Mouse (Mus musculus): ENCODE results near the gene Cpsf6. TPM values are rescaled to one million over a fixed set of nuclear protein-coding genes. Genes with fewer than 3 reads are reported as not detected.

Gene Cpsf6
- polyA plus RNA-seq, 1 experiment: 36.6 TPM

GRCm38 (mm10) chr10:117416095-117416494 lies 36.3 kb upstream of the Cpsf6 start:
- no peak for TF ChIP-seq CTCF (IDR thresholded peaks at IDR 0.05; ENCODE audit: control insufficient read depth, insufficient read depth, insufficient read length)
- TF ChIP-seq CEBPB (IDR thresholded peaks at IDR 0.05; ENCODE audit: low read depth): no peak
- no peak for TF ChIP-seq FOSL1 (IDR thresholded peaks at IDR 0.05; ENCODE audit: insufficient read depth, low read length, poor library complexity, severe bottlenecking)
- no peak for TF ChIP-seq MYOD1 (IDR thresholded peaks at IDR 0.05; ENCODE audit: control insufficient read depth, insufficient read length, low read depth)
- TF ChIP-seq USF1 (IDR thresholded peaks at IDR 0.05; ENCODE audit: low read depth): no peak
- TF ChIP-seq MAX (IDR thresholded peaks at IDR 0.05): no peak
- TF ChIP-seq MYOG (IDR thresholded peaks at IDR 0.05; ENCODE audit: control insufficient read depth, extremely low read depth, insufficient read length): no peak
- no peak overlapping the region for H3K4me3 ChIP-seq (ENCODE audit: insufficient read depth, poor library complexity, severe bottlenecking)
- no peaks in the 10 kb centered on the region for H3K79me3 ChIP-seq (ENCODE audit: low read depth)
- no peaks in the 10 kb centered on the region for H3K36me3 ChIP-seq (ENCODE audit: control insufficient read depth, insufficient read depth)
- H3K79me2 ChIP-seq (ENCODE audit: control insufficient read depth, insufficient read depth): no peaks in the 10 kb centered on the region
- no peak overlapping the region for H3ac ChIP-seq (ENCODE audit: control insufficient read depth, insufficient read length, low read depth)
- H3K27me3 ChIP-seq (ENCODE audit: control insufficient read depth, insufficient read depth, insufficient read length): no peaks in the 10 kb centered on the region

DNA sequence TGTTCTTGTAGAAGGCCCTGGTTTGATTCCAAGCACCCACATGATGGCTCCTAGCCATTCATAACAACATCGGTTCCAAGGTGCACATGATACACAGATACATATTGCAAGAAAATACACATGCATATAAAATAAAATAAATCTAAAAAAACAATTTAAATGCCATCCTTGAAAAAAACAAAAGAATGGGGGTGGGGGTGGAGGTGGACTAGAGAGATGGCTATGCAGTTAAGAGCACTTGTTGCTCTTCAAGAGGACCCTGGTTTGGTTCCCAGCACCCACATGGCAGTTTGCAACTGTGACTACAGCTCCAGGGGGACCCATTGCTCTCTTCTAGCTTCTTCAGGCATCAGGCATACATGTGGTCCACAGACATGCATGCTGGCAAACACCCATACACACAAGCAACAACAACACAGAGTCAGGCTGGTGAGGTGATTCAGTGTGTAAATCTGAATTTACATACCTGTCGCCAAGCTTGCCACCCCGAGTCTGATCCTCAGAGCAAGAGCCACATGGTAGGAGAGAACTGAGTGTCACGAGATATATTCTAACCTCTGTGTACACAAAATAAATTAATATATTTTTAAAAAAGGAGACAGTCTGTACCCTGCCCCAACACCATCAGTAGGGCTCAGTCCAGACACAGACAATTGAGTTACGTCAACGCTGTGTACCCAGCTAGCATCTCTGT lies 35.7 kb upstream of the Cpsf6 start:
- no peaks in the 10 kb centered on the region for H3K27me3 ChIP-seq (ENCODE audit: control insufficient read depth, insufficient read depth, insufficient read length)
- H3K36me3 ChIP-seq (ENCODE audit: control insufficient read depth, insufficient read depth): no peaks in the 10 kb centered on the region
- H3K79me2 ChIP-seq (ENCODE audit: control insufficient read depth, insufficient read depth): no peaks in the 10 kb centered on the region
- no peaks in the 10 kb centered on the region for H3K79me3 ChIP-seq (ENCODE audit: low read depth)
- no peak for TF ChIP-seq MAX (IDR thresholded peaks at IDR 0.05)
- no peak overlapping the region for H3K4me3 ChIP-seq (ENCODE audit: insufficient read depth, poor library complexity, severe bottlenecking)
- H3ac ChIP-seq (ENCODE audit: control insufficient read depth, insufficient read length, low read depth): no peak overlapping the region

DNA sequence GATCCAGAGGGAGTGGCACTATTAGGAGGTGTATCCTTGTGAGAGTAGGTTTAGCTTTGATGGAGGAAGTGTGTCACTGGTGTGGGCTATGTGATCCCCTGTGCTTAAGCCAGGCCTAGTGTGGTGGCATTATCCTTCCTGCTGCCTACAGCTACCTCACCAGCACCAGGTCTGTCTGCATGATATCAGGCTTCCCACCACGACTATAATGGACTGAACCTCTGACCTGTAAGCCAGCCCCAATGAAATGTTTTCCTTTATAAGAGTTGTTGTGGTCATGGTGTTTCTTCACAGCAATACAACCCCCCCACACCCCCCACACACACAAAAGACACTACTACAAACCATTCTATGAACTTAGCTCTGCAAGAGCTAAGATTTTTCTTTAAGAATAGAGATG lies 34.9 kb upstream of the Cpsf6 start:
- Histone ChIP-seq H3K36me3 (ENCODE audit: control insufficient read depth, insufficient read depth) (no peaks in the 10 kb centered on the region), H3K79me2 (ENCODE audit: control insufficient read depth, insufficient read depth) (no peaks in the 10 kb centered on the region), H3K4me3 (ENCODE audit: insufficient read depth, poor library complexity, severe bottlenecking) (no peak overlapping the region), H3ac (ENCODE audit: control insufficient read depth, insufficient read length, low read depth) (no peak overlapping the region), H3K27me3 (ENCODE audit: control insufficient read depth, insufficient read depth, insufficient read length) (no peaks in the 10 kb centered on the region), H3K79me3 (ENCODE audit: low read depth) (no peaks in the 10 kb centered on the region)
- TF ChIP-seq USF1 (IDR thresholded peaks at IDR 0.05; ENCODE audit: low read depth) (no peak), CEBPB (IDR thresholded peaks at IDR 0.05; ENCODE audit: low read depth) (no peak), CTCF (IDR thresholded peaks at IDR 0.05; ENCODE audit: control insufficient read depth, insufficient read depth, insufficient read length) (no peak), MYOG (IDR thresholded peaks at IDR 0.05; ENCODE audit: control insufficient read depth, extremely low read depth, insufficient read length) (no peak), MAX (IDR thresholded peaks at IDR 0.05) (no peak), FOSL1 (IDR thresholded peaks at IDR 0.05; ENCODE audit: insufficient read depth, low read length, poor library complexity, severe bottlenecking) (no peak), MYOD1 (IDR thresholded peaks at IDR 0.05; ENCODE audit: control insufficient read depth, insufficient read length, low read depth) (no peak)

DNA sequence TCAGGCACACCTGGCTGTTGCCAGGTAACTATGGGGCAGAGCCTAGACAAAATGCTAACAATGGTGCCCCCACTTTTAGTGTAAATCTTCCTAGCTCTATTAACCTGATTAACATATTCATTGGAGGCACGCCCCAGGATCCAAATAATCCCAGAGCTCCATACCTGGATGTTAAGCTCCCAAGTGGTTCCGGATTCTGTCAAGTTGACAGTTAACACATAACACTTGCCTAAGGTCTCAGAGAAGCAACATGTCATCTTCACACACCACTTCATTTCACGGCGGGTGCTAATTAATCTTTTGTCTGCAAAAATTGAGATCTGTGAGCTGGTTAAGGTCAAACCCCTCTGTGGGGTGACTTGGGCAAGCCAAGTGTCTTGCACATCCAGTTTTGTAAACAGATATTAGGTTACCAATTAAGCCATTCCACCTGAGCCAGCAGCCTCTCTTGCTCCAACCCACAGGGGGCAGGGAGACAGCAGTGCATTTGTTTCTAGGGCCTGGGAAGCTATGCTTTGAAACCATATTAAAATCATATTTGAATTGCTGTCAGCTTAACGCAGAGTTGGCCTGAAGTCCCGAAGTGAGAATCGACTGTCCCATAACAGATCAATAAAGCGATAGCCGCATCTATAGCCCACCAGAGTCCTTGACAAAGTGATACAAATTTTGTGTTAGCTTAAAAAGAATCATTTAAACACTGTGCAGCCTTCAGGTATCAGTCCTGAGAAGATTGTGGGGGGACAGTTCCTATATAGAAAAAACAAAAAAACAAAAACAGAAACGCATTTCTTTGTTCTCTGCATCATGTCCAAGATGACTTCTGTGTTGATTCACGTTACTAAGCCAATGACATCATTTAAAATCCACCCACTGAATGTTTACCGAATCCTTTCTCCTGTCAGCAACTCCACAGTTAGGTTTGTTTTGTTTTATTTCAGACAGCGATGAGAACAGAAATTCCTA lies 34.0 kb upstream of the Cpsf6 start:
- no peaks in the 10 kb centered on the region for H3K79me3 ChIP-seq (ENCODE audit: low read depth)
- H3K4me3 ChIP-seq (ENCODE audit: insufficient read depth, poor library complexity, severe bottlenecking): no peak overlapping the region
- no peaks in the 10 kb centered on the region for H3K36me3 ChIP-seq (ENCODE audit: control insufficient read depth, insufficient read depth)
- no peak overlapping the region for H3ac ChIP-seq (ENCODE audit: control insufficient read depth, insufficient read length, low read depth)
- TF ChIP-seq MAX (IDR thresholded peaks at IDR 0.05) (no peak), CEBPB (IDR thresholded peaks at IDR 0.05; ENCODE audit: low read depth) (no peak), MYOG (IDR thresholded peaks at IDR 0.05; ENCODE audit: control insufficient read depth, extremely low read depth, insufficient read length) (no peak), FOSL1 (IDR thresholded peaks at IDR 0.05; ENCODE audit: insufficient read depth, low read length, poor library complexity, severe bottlenecking) (no peak), USF1 (IDR thresholded peaks at IDR 0.05; ENCODE audit: low read depth) (no peak), CTCF (IDR thresholded peaks at IDR 0.05; ENCODE audit: control insufficient read depth, insufficient read depth, insufficient read length) (no peak), MYOD1 (IDR thresholded peaks at IDR 0.05; ENCODE audit: control insufficient read depth, insufficient read length, low read depth) (no peak)
- no peaks in the 10 kb centered on the region for H3K79me2 ChIP-seq (ENCODE audit: control insufficient read depth, insufficient read depth)
- H3K27me3 ChIP-seq (ENCODE audit: control insufficient read depth, insufficient read depth, insufficient read length): no peaks in the 10 kb centered on the region

DNA sequence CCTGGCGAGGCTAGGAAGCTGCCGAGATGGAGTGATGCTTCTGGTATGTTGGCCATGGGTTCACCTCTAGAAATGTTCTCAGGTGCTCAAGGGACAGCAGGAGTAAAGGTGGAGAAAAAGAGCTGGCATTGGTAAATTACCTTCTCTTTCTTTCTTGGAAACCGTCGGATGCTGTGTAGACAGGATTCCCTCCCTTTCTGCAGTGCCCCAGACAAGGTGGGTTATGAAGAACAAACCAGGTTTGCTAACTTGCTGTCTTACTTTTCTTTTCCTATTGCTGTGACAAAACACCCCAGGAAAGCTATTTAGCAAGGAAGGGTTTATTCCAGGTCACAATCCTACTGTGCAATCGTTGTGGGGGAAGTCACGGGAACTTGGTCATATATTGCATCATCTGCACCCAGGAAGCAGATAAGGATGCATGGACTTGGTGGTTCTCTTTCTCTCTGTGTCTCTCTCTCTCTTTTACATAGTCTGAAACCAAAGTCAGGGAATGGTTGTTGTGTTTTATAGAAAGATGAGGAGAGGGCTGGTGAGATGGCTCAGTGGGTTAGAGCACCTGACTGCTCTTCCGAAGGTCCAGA lies 32.8 kb upstream of the Cpsf6 start:
- H3K36me3 ChIP-seq (ENCODE audit: control insufficient read depth, insufficient read depth): no peaks in the 10 kb centered on the region
- H3K79me3 ChIP-seq (ENCODE audit: low read depth): no peaks in the 10 kb centered on the region
- no peaks in the 10 kb centered on the region for H3K27me3 ChIP-seq (ENCODE audit: control insufficient read depth, insufficient read depth, insufficient read length)
- no peaks in the 10 kb centered on the region for H3K79me2 ChIP-seq (ENCODE audit: control insufficient read depth, insufficient read depth)
- H3ac ChIP-seq (ENCODE audit: control insufficient read depth, insufficient read length, low read depth): no peak overlapping the region
- no peak overlapping the region for H3K4me3 ChIP-seq (ENCODE audit: insufficient read depth, poor library complexity, severe bottlenecking)
- TF ChIP-seq CTCF (IDR thresholded peaks at IDR 0.05; ENCODE audit: control insufficient read depth, insufficient read depth, insufficient read length) (no peak), CEBPB (IDR thresholded peaks at IDR 0.05; ENCODE audit: low read depth) (no peak), MYOG (IDR thresholded peaks at IDR 0.05; ENCODE audit: control insufficient read depth, extremely low read depth, insufficient read length) (no peak), MYOD1 (IDR thresholded peaks at IDR 0.05; ENCODE audit: control insufficient read depth, insufficient read length, low read depth) (no peak), MAX (IDR thresholded peaks at IDR 0.05) (no peak), USF1 (IDR thresholded peaks at IDR 0.05; ENCODE audit: low read depth) (no peak), FOSL1 (IDR thresholded peaks at IDR 0.05; ENCODE audit: insufficient read depth, low read length, poor library complexity, severe bottlenecking) (no peak)

Measured in C2C12 (cell line).